Mouse (Mus musculus): ENCODE measurements around the gene Rplp0. TPM values are rescaled to one million over a fixed set of nuclear protein-coding genes. Genes with fewer than 3 reads are reported as not detected.
A peak's percentile ranks its signal among the peaks of the same experiment; 100 is the strongest.
"Not testable (repeated sequence)": the region's sequence is repeated elsewhere in the genome, so short reads cannot be mapped to it uniquely, and the experiment has no call there.

Gene Rplp0
- total RNA-seq (2021), result 100 to 1,000 TPM; 173 to 213 TPM

- peak; percentile 100 for DNase-seq (ENCODE audit: low spot score in 2 of 2)
- intact Hi-C loops (cut with DNase I), result loop anchor here (5.0 kb wide), 1 partner anchor 52 kb away; the partner anchor contains the start of gene Pxn
Measured at GRCm38 (mm10) chr5:115559237-115560101, at the start of gene Rplp0. Rplp0 (plus strand) TSS chr5:115559467.

- DNase-seq (ENCODE audit: low spot score in 2 of 2), result no peak
- intact Hi-C loops (cut with DNase I), result loop anchor here (5.0 kb wide), 1 partner anchor 47 kb away; the partner anchor contains the start of gene Rplp0
Measured at GRCm38 (mm10) chr5:115509790-115510689, 49.2 kb upstream of the Rplp0 start.

GRCm38 (mm10) chr5:115512375-115512774, 46.9 kb upstream of the Rplp0 start:
- intact Hi-C loops (cut with DNase I), result no loop called here
- no peak for DNase-seq (ENCODE audit: low spot score in 2 of 2)

GRCm38 (mm10) chr5:115513246-115513645, 46.0 kb upstream of the Rplp0 start:
- no peak for DNase-seq (ENCODE audit: low spot score in 2 of 2)
- intact Hi-C loops (cut with DNase I), result no loop called here

- no peak for DNase-seq (ENCODE audit: low spot score in 2 of 2)
- intact Hi-C loops (cut with DNase I), result no loop called here
Measured at GRCm38 (mm10) chr5:115513721-115514120, 45.5 kb upstream of the Rplp0 start.

- DNase-seq (ENCODE audit: low spot score in 2 of 2), result no peak
- intact Hi-C loops (cut with DNase I), result no loop called here
Measured at GRCm38 (mm10) chr5:115514346-115514745, 44.9 kb upstream of the Rplp0 start.

- intact Hi-C loops (cut with DNase I), result no loop called here
- peak in 1 of 2 experiments; percentile 17 for DNase-seq (ENCODE audit: low spot score in 2 of 2)
Measured at GRCm38 (mm10) chr5:115514896-115515587, 44.2 kb upstream of the Rplp0 start.

- intact Hi-C loops (cut with DNase I), result no loop called here
- no peak for DNase-seq (ENCODE audit: low spot score in 2 of 2)
Measured at GRCm38 (mm10) chr5:115516081-115516907, 43.0 kb upstream of the Rplp0 start.

- intact Hi-C loops (cut with DNase I), result no loop called here
- DNase-seq (ENCODE audit: low spot score in 2 of 2), result no peak
Measured at GRCm38 (mm10) chr5:115516908-115517307, 42.4 kb upstream of the Rplp0 start.

GRCm38 (mm10) chr5:115517501-115517900, 41.8 kb upstream of the Rplp0 start:
- intact Hi-C loops (cut with DNase I), result no loop called here
- no peak for DNase-seq (ENCODE audit: low spot score in 2 of 2)

GRCm38 (mm10) chr5:115518214-115518613, 41.1 kb upstream of the Rplp0 start:
- intact Hi-C loops (cut with DNase I), result not testable (repeated sequence)

GRCm38 (mm10) chr5:115520325-115520869, 38.9 kb upstream of the Rplp0 start:
- intact Hi-C loops (cut with DNase I), result no loop called here
- DNase-seq (ENCODE audit: low spot score in 2 of 2), result no peak

More at GRCm38 (mm10) chr5:115518214-115518613, 41.1 kb upstream of the Rplp0 start:
- DNase-seq (ENCODE audit: low spot score in 2 of 2), result not testable (repeated sequence)

GRCm38 (mm10) chr5:115521553-115522461, 37.5 kb upstream of the Rplp0 start:
- intact Hi-C loops (cut with DNase I), result no loop called here
- no peak for DNase-seq (ENCODE audit: low spot score in 2 of 2)

- DNase-seq (ENCODE audit: low spot score in 2 of 2), result no peak
- intact Hi-C loops (cut with DNase I), result no loop called here
Measured at GRCm38 (mm10) chr5:115522531-115522930, 36.7 kb upstream of the Rplp0 start.

GRCm38 (mm10) chr5:115522981-115523499, 36.2 kb upstream of the Rplp0 start:
- intact Hi-C loops (cut with DNase I), result no loop called here
- DNase-seq (ENCODE audit: low spot score in 2 of 2), result no peak

- intact Hi-C loops (cut with DNase I), result no loop called here
- no peak for DNase-seq (ENCODE audit: low spot score in 2 of 2)
Measured at GRCm38 (mm10) chr5:115523971-115524370, 35.3 kb upstream of the Rplp0 start.

GRCm38 (mm10) chr5:115524471-115524870, 34.8 kb upstream of the Rplp0 start:
- DNase-seq (ENCODE audit: low spot score in 2 of 2), result no peak
- intact Hi-C loops (cut with DNase I), result no loop called here
